Mouse (Mus musculus): Measurements from ENCODE around the gene Gstm4.
"Not testable (repeated sequence)": the region's sequence is repeated elsewhere in the genome, so short reads cannot be mapped to it uniquely, and the experiment has no call there.

Gene Gstm4

DNA sequence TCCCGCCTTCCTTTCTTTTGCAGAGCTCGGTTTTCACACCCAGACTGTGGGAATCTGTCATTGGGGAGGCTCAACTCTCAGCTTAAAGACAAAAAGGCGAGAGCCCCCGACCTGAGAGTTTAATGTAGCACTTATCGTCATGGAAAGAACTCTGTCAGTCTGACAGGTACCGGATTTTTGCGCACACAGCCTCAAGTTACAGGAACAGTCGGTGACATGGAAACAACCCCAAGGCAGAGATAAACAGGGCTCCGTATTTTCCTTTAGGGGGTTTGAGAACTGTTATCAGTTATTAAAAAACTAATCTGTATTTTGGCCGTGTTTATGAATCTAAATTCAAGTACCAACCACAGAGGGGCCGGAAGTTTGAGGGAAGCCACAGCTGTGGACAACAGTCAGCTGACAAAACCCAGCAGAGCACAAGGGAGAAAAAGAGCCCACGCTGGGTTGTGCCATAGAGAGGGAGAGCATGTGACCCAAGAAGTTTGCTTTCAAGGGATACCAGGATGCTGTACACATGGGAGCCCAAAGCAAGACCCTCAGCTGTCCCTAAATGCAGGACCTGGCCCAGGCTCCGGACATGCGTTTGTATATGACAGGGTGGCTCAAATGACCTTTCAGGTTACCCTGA, 26.4 kb downstream of the Gstm4 start:
- no peak for DNase-seq (ENCODE audit: low spot score)

DNA sequence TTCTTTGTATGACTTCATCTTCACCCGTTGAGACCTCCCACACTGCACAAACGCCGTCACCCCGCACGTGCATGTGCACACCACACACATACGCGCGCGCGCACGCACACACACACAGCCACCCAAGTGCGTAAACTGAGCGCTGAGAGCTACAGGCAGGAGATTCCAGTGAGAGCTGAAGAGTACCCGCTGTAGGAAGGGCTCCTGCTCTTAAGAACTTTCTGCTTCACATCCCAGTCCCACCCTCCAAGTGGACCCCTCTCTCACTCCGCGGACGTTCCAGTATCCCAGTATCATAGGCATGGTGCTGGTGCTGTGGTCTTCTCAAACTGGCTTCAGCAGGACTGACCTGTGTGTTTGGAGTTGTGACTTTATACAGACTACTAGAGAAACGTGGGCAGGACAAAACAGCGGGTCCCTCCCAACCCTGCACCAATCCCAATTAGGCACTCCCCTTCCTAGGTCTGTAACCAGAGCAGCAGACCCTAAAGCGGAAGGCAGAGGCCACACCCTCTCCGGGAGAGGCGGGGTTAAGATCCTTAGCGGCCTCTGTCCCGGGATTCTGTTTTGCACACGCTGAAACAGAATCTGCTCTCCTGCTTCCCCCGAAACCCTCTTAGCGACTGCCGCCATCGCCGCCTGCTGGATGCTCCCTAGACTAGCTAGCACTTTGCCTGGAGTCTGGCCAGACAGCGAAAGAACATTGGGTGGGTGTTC, 27.1 kb downstream of the Gstm4 start, which contains the start of gene Gstm1:
Gene Gstm1, minus strand, starts transcription at position 501 of the 717 bp plus-strand sequence.
- DNase-seq (ENCODE audit: low spot score) = peak; percentile 98

DNA sequence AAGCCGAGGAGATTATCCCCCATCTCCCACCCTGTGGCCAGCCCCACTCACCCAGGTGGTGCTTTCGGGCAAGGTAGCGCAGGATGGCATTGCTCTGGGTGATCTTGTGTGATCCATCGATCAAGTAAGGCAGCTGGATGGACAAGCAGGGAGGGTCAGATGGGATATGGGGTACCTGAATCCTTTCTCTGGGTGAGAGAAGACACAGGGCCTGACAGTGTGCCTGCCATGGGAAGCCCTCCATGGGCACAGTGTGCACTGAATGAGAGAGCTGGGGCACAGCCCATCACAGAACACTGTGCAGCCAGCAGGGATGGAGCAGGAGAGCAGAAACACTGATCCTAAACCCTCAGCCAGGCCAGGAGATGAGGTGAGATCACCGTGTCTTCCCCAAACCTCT, 28.2 kb downstream of the Gstm4 start:
- not testable (repeated sequence) for DNase-seq (ENCODE audit: low spot score)

DNA sequence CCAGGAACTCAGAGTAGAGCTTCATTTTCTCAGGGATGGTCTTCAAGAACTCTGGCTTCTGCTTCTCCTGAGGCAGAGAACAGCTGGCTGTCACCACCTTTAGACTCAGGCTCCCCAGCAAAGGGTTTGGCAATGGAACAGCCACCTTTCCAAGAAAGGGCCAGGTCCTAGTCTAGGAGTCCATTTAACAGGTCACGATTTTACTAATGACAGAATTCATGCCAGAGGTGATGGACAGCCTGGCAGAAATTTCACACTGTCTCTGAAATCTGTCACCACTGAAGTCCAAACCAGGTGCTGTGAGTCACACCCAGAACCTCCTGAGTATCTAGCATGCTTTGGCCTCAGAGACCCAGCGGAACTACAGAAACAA, 29.7 kb downstream of the Gstm4 start:
- DNase-seq (ENCODE audit: low spot score) = no peak

DNA sequence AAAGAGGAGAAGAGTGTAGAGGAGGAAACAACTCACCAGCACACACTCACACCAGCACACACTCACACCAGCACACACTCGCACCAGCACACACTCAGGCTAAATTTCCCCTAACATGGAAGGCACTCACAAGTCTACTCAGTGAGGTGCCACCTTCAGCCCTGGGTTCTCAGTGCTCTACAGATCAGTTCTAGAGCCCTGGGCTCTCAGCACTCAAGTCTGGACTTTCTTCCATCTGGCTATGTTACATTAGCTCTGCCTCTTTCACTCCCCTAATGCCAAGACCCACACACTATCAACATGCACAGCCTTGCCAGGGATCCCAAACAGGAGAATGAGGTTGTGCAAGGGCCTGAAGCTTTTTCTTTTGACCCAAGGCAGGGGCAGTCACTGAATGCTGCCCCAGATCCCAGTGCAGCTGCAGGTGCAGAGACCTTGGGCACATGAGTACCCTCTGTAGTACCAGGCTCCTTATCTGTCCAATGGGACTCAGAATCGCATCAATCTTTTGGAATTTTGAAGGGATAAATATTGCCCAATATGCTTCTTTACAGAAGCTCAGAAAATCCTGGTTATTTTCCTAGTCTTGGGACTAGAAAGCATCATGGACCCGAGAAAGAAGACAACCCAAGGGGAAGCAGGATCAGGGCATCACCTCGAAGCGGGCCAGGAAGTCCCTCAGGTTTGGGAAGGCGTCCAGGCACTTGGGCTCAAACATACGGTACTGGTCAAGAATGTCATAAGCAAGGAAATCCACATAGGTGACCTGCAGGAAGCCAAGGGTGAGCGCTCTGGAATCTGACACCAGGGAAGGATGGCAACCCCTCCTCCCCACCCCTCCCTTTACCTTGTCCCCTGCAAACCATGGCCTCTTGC, 30.4 kb downstream of the Gstm4 start:
- no peak for DNase-seq (ENCODE audit: low spot score)

DNA sequence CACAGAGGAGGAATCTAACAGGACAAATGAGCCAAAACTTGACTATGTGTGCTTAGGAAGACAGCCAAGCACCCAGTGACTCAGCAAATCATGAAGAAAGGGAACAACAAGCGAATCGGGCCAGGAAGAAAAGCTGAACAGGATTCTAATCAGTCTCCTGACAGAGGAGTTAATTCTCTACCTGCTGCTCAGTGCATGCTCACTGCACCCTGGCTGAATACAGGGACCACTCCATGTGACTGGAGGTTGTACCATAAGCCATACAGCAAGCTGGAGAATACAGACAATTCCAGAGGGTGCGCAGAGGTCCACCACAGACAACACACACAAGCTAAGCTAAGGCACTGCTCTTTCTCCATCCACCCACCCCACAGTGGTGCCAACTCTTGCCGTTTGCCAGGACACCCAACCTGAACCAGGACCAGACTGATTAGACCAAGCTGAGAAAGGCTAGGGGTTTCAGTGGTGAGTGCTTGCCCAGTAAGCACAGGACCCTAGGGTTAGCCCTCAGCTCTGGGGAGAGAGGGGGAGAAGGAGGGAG, 31.3 kb downstream of the Gstm4 start:
- no peak for DNase-seq (ENCODE audit: low spot score)

DNA sequence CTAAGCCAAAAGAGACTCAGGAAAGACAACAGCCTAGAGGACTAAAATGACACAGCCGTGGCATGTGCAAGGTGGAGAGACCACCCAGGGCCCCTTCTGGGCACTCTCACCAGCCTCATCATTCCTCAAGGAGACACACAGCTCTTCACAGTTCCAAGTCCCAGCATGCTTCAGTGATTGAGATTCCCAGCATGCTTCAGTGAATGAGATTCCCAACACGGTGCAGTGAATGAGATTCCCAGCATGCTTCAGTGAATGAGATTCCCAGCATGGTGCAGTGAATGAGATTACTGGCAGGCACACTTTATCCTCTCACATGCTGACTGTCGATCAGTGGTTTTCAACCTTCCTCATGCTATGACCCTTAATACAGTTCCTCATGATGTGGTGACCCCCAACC, 33.1 kb downstream of the Gstm4 start:
- peak; percentile 22 for DNase-seq (ENCODE audit: low spot score)

DNA sequence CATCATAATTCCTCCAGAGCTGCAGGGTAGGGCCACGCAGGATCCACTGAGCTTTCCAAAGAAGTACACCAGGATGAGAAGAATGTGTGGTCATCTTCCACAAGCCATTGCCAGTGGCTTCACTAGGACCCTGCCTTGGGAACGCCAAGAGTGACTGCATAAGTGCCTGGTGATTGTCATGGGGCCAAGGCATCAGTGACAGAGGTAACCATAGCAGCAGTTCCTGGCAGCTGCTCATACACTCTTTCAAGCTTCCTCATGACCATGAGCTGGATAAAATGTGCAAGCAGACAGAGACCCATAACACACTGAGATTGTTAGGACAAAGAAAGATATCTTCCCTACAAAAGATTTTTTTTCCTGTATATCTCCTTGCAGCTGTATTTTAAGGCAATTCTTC, 34.4 kb downstream of the Gstm4 start:
- DNase-seq (ENCODE audit: low spot score) = no peak

DNA sequence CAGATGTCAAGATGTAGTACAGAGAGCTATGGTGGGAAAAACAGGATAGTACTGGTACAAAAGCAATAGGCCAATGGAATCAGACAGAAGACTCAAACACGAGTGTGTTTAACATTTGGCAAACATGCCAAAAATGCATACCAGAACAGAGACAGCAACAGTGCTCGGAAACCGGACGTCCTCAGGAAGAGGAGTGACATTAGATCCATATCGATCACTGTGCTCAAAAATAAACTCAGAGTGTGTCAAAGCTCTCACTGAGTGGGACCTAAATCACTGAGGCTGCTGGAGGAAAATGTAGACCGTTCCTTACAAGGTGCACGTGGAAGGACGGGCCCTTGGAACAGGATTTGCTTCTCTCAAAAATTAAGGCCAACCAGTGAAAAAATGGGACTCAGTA, 42.7 kb downstream of the Gstm4 start:
- no peak for DNase-seq (ENCODE audit: low spot score)

DNA sequence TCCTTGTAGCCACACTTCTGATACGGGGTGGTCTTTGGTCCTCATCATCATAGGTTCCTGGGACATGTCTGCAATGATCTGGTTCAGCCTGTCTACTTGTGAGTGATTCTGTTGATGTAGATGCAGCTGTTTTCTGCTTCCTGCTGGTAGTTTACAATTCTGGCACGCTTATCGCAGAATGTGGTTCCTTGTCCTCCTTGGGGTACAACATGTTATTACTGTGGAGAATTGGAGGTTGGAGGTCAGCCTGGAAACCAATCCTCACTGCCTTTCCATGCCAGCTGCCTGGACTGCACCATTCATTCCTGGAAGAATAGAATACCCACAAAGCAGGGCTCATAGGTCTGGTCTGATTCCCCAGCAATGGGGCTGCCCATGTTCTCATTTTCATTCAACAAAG, 45.2 kb downstream of the Gstm4 start:
- no peak for DNase-seq (ENCODE audit: low spot score)

DNA sequence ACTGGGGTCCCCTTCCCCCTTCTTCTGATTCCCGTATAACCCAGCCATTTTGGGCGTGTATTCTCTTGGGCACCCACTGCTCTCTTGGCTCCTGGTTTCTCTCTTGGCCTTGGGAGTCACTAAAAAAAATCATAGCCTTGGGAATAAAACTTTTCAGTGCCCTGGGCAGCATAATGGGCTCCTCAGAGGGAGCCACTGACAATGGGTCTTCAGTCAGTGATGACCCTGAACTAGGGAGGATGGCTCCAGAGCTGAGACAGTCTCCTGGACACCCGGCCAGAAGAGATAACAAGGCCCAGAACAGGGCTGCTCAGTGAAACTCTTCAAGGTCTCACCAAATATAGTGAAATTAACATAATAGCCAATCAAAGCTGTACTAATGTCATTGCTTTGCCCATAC, 46.1 kb downstream of the Gstm4 start:
- DNase-seq (ENCODE audit: low spot score) = no peak

DNA sequence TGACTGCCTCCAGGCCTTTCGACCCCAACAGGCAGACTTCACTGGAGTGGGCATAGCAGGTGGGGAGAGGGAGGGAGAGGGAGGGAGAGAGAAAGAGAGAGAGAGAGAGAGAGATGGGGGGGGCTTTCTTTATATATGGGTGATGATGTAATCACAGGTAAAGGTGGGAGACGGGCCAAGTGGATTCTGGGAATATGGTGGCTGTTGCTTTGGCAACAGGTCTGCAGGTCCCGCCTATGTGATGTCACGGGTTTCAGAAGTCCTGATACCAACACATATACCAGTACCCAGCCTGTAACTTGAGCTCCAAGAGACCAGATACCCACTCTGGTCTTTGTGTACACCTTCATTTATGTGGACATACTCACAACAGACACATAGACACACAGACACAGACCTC, 48.1 kb downstream of the Gstm4 start:
- no peak for DNase-seq (ENCODE audit: low spot score)

DNA sequence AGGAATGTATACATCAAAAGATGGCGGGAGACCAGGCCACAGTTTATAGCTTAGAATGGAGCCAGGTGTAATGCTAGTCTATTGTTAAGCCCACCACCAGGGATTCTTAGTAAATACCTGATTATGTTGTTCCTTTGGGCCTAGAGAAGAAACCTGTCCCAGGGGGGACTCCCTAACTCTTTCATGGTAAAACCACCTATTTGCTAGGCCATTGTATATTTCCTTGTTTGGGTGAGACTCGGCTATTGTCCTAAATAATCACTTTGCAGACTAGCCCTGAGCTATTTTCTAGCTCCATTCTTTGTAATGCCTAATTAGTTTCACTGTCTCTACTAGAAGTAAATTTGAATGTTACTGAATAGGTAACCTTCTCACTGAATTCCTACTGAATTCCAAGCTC, 48.7 kb downstream of the Gstm4 start:
- not testable (repeated sequence) for DNase-seq (ENCODE audit: low spot score)

Measured in embryo, embryonic 10.5 days (tissue).